Mouse (Mus musculus) heart, embryonic 16.5 days (tissue): ENCODE results near the gene Rdx. TPM values are rescaled to one million over a fixed set of nuclear protein-coding genes. Genes with fewer than 3 reads are reported as not detected.
"Not testable (repeated sequence)": the region's sequence is repeated elsewhere in the genome, so short reads cannot be mapped to it uniquely, and the experiment has no call there.

Experiments used
- ATAC-seq: fragments of 200-750 bp; cut with Nextera tagmentation; replicated peaks from 2 replicates; pipeline ENCODE4 v1.8.0; 2017; ENCODE audit warnings: moderate number of reproducible peaks; ENCODE audit not compliant: insufficient read depth, low FRiP score; ENCODE audit errors: extremely low read depth
- H3K27ac ChIP-seq: fragments of 300-500 bp; sonication (generic); 2 replicates; pipeline ENCODE4 v1.5.1; 2014; ENCODE audit warnings: mild to moderate bottlenecking, low read length, control low read depth, moderate library complexity
- H3K27me3 ChIP-seq: fragments of 300-500 bp; sonication (generic); 2 replicates; pipeline ENCODE4 v1.6.1; 2014; ENCODE audit warnings: low read length, mixed read lengths; ENCODE audit not compliant: control insufficient read depth, insufficient read depth
- H3K36me3 ChIP-seq: fragments of 300-500 bp; sonication (generic); 2 replicates; pipeline ENCODE4 v1.6.1; 2014; ENCODE audit not compliant: control insufficient read depth, insufficient read depth
- H3K4me1 ChIP-seq: fragments of 300-500 bp; sonication (generic); 2 replicates; pipeline ENCODE4 v1.6.1; 2014; ENCODE audit warnings: low read length, mixed read lengths; ENCODE audit not compliant: control insufficient read depth, insufficient read depth
- H3K4me2 ChIP-seq: fragments of 300-500 bp; sonication (generic); 2 replicates; pipeline ENCODE4 v1.6.1; 2014; ENCODE audit warnings: low read depth, mild to moderate bottlenecking, control low read depth, low read length
- H3K4me3 ChIP-seq: fragments of 300-500 bp; sonication (generic); 2 replicates; pipeline ENCODE4 v1.5.1; 2014; ENCODE audit warnings: mild to moderate bottlenecking, control low read depth, low read length
- H3K9ac ChIP-seq: fragments of 300-500 bp; sonication (generic); 2 replicates; pipeline ENCODE4 v1.6.1; 2014; ENCODE audit warnings: low read length, control low read depth
- H3K9me3 ChIP-seq: fragments of 300-500 bp; sonication (generic); replicated peaks from 2 replicates; pipeline ENCODE4 v1.6.1; 2016; ENCODE audit warnings: low read length; ENCODE audit not compliant: control insufficient read depth
- WGBS: fragments of 180-500 bp; shearing (Covaris S2); extraction: QIAGEN DNeasy Blood & Tissue Kit; methylation state at CpG from one replicate; pipeline ENCODE4 v1.1.7; 2014; 5-methylcytosine and 5-hydroxymethylcytosine counted together
- polyA plus RNA-seq: library from polyadenylated mRNA; unstranded; fragments of >200 nt; fragmentation: Nextera tagmentation; extraction: Ambion mirVana; gene quantifications from 2 replicates; pipeline ENCODE4 v1.2.1, GENCODE M21; 2015

The Rdx gene
- polyA plus RNA-seq, 1 experiment from 2014 or later = 97.5 TPM

- peak overlapping the region; percentile 99 for H3K9ac ChIP-seq
- peak overlapping the region; percentile 100 for H3K27ac ChIP-seq
- H3K4me3 ChIP-seq = peak overlapping the region; percentile 92
- no peaks in the 10 kb centered on the region for H3K36me3 ChIP-seq
- under 1% methylated on average over 60 of the region's 60 CpGs for WGBS
- H3K4me2 ChIP-seq = peak overlapping the region; percentile 78
- no peaks in the 10 kb centered on the region for H3K9me3 ChIP-seq
- H3K27me3 ChIP-seq = no peaks in the 10 kb centered on the region
- H3K4me1 ChIP-seq = peaks cover 18% of the 10 kb centered on the region
- peak; percentile 46 for ATAC-seq
These were observed 1.7 kb downstream of the Rdx start for GRCm38 (mm10) chr9:52048650-52049081.

- Histone ChIP-seq H3K4me1 (peaks cover 20% of the 10 kb centered on the region), H3K27me3 (no peaks in the 10 kb centered on the region), H3K4me3 (peak overlapping the region; percentile 92), H3K27ac (no peak overlapping the region), H3K9me3 (no peaks in the 10 kb centered on the region), H3K9ac (peak overlapping the region; percentile 99), H3K4me2 (peak overlapping the region; percentile 78), H3K36me3 (no peaks in the 10 kb centered on the region)
- WGBS = under 1% methylated on average over 3 of the region's 3 CpGs
- ATAC-seq = no peak
These were observed 2.6 kb downstream of the Rdx start for GRCm38 (mm10) chr9:52049605-52050004.

- Histone ChIP-seq H3K9ac (peak overlapping the region; percentile 99; the same call in 1 of the 2 replicates), H3K4me2 (peak overlapping the region; percentile 78), H3K27ac (peak overlapping the region; percentile 24; the same call in 1 of the 2 replicates), H3K4me1 (peaks cover 23% of the 10 kb centered on the region), H3K4me3 (peak overlapping the region; percentile 31), H3K9me3 (no peaks in the 10 kb centered on the region), H3K27me3 (no peaks in the 10 kb centered on the region), H3K36me3 (no peaks in the 10 kb centered on the region)
- ATAC-seq = no peak
- WGBS = 9% methylated on average over 2 of the region's 2 CpGs
These were observed 3.4 kb downstream of the Rdx start for GRCm38 (mm10) chr9:52050361-52050760.

- no peak overlapping the region for H3K9ac ChIP-seq
- no peak overlapping the region for H3K4me3 ChIP-seq
- H3K27me3 ChIP-seq = no peaks in the 10 kb centered on the region
- H3K9me3 ChIP-seq = no peaks in the 10 kb centered on the region
- WGBS = 74% methylated on average over 1 of the region's 1 CpGs
- peaks cover 23% of the 10 kb centered on the region for H3K4me1 ChIP-seq
- H3K4me2 ChIP-seq = no peak overlapping the region
- no peaks in the 10 kb centered on the region for H3K36me3 ChIP-seq
- H3K27ac ChIP-seq = no peak overlapping the region
- no peak for ATAC-seq
These were observed 5.2 kb downstream of the Rdx start for GRCm38 (mm10) chr9:52052221-52052620.

GRCm38 (mm10) chr9:52055313-52055712 lies 8.3 kb downstream of the Rdx start:
- Histone ChIP-seq H3K36me3 (no peaks in the 10 kb centered on the region), H3K27me3 (no peaks in the 10 kb centered on the region), H3K9me3 (no peaks in the 10 kb centered on the region), H3K27ac (no peak overlapping the region), H3K9ac (no peak overlapping the region), H3K4me3 (no peak overlapping the region), H3K4me2 (no peak overlapping the region), H3K4me1 (peaks cover 29% of the 10 kb centered on the region)
- no peak for ATAC-seq
- WGBS = 51% methylated on average over 3 of the region's 3 CpGs

- ATAC-seq = no peak
- Histone ChIP-seq H3K9ac (no peak overlapping the region), H3K27ac (no peak overlapping the region), H3K4me2 (no peak overlapping the region), H3K9me3 (no peaks in the 10 kb centered on the region), H3K27me3 (no peaks in the 10 kb centered on the region), H3K36me3 (peaks cover 9% of the 10 kb centered on the region), H3K4me1 (peaks cover 16% of the 10 kb centered on the region), H3K4me3 (no peak overlapping the region)
- 43% methylated on average over 2 of the region's 2 CpGs for WGBS
These were observed 12.8 kb downstream of the Rdx start for GRCm38 (mm10) chr9:52059788-52060187.

- Histone ChIP-seq H3K36me3 (peaks cover 56% of the 10 kb centered on the region), H3K9me3 (no peaks in the 10 kb centered on the region), H3K27me3 (no peaks in the 10 kb centered on the region), H3K4me1 (no peaks in the 10 kb centered on the region), H3K9ac (no peak overlapping the region), H3K4me2 (no peak overlapping the region), H3K4me3 (no peak overlapping the region), H3K27ac (no peak overlapping the region)
- 80% methylated on average over 2 of the region's 2 CpGs for WGBS
- ATAC-seq = no peak
These were observed 23.1 kb downstream of the Rdx start for GRCm38 (mm10) chr9:52070052-52070451.

GRCm38 (mm10) chr9:52071352-52071751 lies 24.4 kb downstream of the Rdx start:
- H3K4me1 ChIP-seq, H3K27ac ChIP-seq, ATAC-seq, H3K9me3 ChIP-seq, H3K4me3 ChIP-seq, H3K4me2 ChIP-seq, H3K27me3 ChIP-seq, H3K9ac ChIP-seq: not testable (repeated sequence)
- H3K36me3 ChIP-seq = peaks cover 50% of the 10 kb centered on the region

- no peak overlapping the region for H3K27ac ChIP-seq
- H3K36me3 ChIP-seq = peaks cover 55% of the 10 kb centered on the region
- no peaks in the 10 kb centered on the region for H3K27me3 ChIP-seq
- no peak overlapping the region for H3K4me2 ChIP-seq
- H3K4me1 ChIP-seq = no peaks in the 10 kb centered on the region
- no peaks in the 10 kb centered on the region for H3K9me3 ChIP-seq
- no peak for ATAC-seq
- H3K4me3 ChIP-seq = no peak overlapping the region
- no peak overlapping the region for H3K9ac ChIP-seq
These were observed 25.2 kb downstream of the Rdx start for GRCm38 (mm10) chr9:52072202-52072601.

GRCm38 (mm10) chr9:52076089-52076488 lies 29.1 kb downstream of the Rdx start:
- Histone ChIP-seq H3K9ac (no peak overlapping the region), H3K4me3 (no peak overlapping the region), H3K4me2 (no peak overlapping the region), H3K36me3 (peaks cover 55% of the 10 kb centered on the region), H3K4me1 (no peaks in the 10 kb centered on the region), H3K27ac (no peak overlapping the region), H3K27me3 (no peaks in the 10 kb centered on the region), H3K9me3 (no peaks in the 10 kb centered on the region)
- ATAC-seq = no peak
- WGBS = 85% methylated on average over 2 of the region's 2 CpGs
